Mouse (Mus musculus) embryonic facial prominence, embryonic 11.5 days (tissue): ENCODE data around the gene Fkbp9. TPM values are rescaled to one million over a fixed set of nuclear protein-coding genes. Genes with fewer than 3 reads are reported as not detected.
A peak's percentile ranks its signal among the peaks of the same experiment; 100 is the strongest.

ENCODE experiments used
- ATAC-seq: fragments of 200-750 bp; cut with Nextera tagmentation; replicated peaks from 2 replicates; pipeline ENCODE4 v1.8.0; 2017; ENCODE audit warnings: low read depth; ENCODE audit not compliant: insufficient number of reproducible peaks, low FRiP score, low TSS enrichment
- DNase-seq: peaks from one replicate; pipeline ENCODE4 v3.0.0-alpha.2; 2015; ENCODE audit warnings: low spot score
- H3K27ac ChIP-seq: fragments of 300-500 bp; sonication (generic); replicated peaks from 2 replicates; pipeline ENCODE4 v1.5.1; 2014; ENCODE audit warnings: mild to moderate bottlenecking, low read depth, low read length, control low read depth
- H3K27me3 ChIP-seq: fragments of 300-500 bp; sonication (generic); 2 replicates; pipeline ENCODE4 v1.6.1; 2014; ENCODE audit warnings: mild to moderate bottlenecking, low read length, moderate library complexity, mixed read lengths; ENCODE audit not compliant: control insufficient read depth, insufficient read depth
- H3K36me3 ChIP-seq: fragments of 300-500 bp; sonication (generic); replicated peaks from 2 replicates; pipeline ENCODE4 v1.6.1; 2014; ENCODE audit warnings: low read depth, mild to moderate bottlenecking, low read length, moderate library complexity, mixed read lengths; ENCODE audit not compliant: control insufficient read depth, insufficient read depth
- H3K4me1 ChIP-seq: fragments of 300-500 bp; sonication (generic); 2 replicates; pipeline ENCODE4 v1.6.1; 2014; ENCODE audit warnings: low read length, mixed read lengths; ENCODE audit not compliant: control insufficient read depth, insufficient read depth
- H3K4me2 ChIP-seq: fragments of 300-500 bp; sonication (generic); 2 replicates; pipeline ENCODE4 v1.6.1; 2014; ENCODE audit warnings: low read depth, mild to moderate bottlenecking, control low read depth, low read length, moderate library complexity
- H3K4me3 ChIP-seq: fragments of 300-500 bp; sonication (generic); 2 replicates; pipeline ENCODE4 v1.5.1; 2014; ENCODE audit warnings: low read depth, low read length, control low read depth
- H3K9ac ChIP-seq: fragments of 300-500 bp; sonication (generic); replicated peaks from 2 replicates; pipeline ENCODE4 v1.6.1; 2014; ENCODE audit warnings: mild to moderate bottlenecking, control low read depth, low read length
- H3K9me3 ChIP-seq: fragments of 300-500 bp; sonication (generic); replicated peaks from 2 replicates; pipeline ENCODE4 v1.6.1; 2016; ENCODE audit warnings: mild to moderate bottlenecking, low read length, inconsistent platforms, mixed read lengths; ENCODE audit not compliant: control insufficient read depth
- WGBS: fragments of 180-500 bp; shearing (Covaris S2); extraction: QIAGEN DNeasy Blood & Tissue Kit; methylation state at CpG from one replicate; pipeline ENCODE4 v1.1.7; 2014; 5-methylcytosine and 5-hydroxymethylcytosine counted together
- polyA plus RNA-seq: library from polyadenylated mRNA; unstranded; fragments of >200 nt; fragmentation: Nextera tagmentation; extraction: Ambion mirVana; gene quantifications from 2 replicates; pipeline ENCODE4 v1.2.1, GENCODE M21; 2014

The Fkbp9 gene
- polyA plus RNA-seq, 1 experiment from 2014 or later = 82.1 TPM

DNA sequence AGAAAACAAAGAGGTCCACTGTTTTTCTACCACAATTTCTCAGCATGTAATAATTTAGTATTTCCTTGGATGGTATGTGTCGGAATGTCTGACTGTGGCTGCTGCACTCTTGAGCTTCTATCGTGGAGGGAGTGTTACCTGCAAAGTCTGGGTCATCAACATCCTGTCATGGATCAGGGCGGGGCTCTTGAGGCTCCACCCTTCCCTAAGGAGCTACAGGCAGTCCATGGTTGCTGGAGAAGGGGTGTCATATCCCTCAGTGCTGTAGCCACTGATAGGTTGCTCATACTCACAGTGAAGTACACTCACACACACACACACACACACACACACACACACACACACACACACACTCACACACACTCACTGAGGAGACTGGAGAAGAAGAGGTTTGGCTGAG, 6.2 kb upstream of the Fkbp9 start:
- Histone ChIP-seq H3K9ac (no peak overlapping the region), H3K4me3 (no peak overlapping the region), H3K27me3 (no peaks in the 10 kb centered on the region), H3K27ac (no peak overlapping the region), H3K4me2 (no peak overlapping the region), H3K9me3 (no peaks in the 10 kb centered on the region), H3K4me1 (no peaks in the 10 kb centered on the region), H3K36me3 (no peaks in the 10 kb centered on the region)
- WGBS = 53% methylated on average over 3 of the region's 3 CpGs
- ATAC-seq = no peak
- no peak for DNase-seq

DNA sequence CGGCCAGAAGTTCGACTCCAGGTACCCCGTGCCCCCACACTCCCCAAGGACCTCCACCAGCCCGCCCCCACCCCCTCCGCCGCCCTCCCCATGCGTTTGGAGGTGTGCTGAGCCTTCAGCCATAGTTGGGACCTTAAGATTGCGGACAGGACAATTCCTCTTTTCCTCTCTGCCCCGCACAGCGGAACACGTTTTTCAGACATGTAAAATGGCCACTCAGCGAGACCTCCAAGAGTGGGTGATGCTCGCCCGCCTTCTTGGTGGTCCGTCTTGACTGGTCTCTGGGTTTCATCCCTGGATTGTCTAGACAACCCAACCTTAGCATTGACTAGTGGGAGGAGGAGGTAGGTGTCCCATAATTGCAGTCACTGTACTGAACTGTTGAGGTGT, 543 bp downstream of the Fkbp9 start:
- 1% methylated on average over 15 of the region's 15 CpGs for WGBS
- Histone ChIP-seq H3K9ac (peak overlapping the region; percentile 85), H3K27ac (peak overlapping the region; percentile 59), H3K4me1 (no peaks in the 10 kb centered on the region), H3K9me3 (no peaks in the 10 kb centered on the region), H3K36me3 (no peaks in the 10 kb centered on the region), H3K27me3 (no peaks in the 10 kb centered on the region), H3K4me3 (peak overlapping the region; percentile 62), H3K4me2 (peak overlapping the region; percentile 80)
- DNase-seq = peak; percentile 58
- ATAC-seq = peak; percentile 36; the same call in 1 of the 2 replicates

DNA sequence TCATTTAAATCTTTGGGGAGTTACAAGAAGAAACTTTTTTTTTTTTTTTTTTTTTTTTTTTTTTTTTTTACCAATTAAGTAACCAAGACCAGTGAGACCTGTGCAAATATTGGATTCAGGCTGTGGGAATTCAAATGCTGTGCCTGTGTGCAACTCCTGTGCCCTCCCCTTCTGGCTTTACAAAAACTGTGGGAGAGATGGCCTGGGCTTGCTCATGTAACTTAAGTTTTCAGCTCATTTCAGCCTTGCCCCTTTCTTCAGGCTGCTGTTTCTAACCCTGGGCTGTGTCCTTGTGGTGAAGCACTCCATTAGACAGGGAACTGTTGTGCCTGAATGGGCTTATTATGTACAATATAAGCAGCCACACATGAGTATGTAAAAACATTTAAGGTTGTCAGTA, 971 bp downstream of the Fkbp9 start:
- Histone ChIP-seq H3K36me3 (no peaks in the 10 kb centered on the region), H3K27ac (no peak overlapping the region), H3K4me3 (peak overlapping the region; percentile 62), H3K9me3 (no peaks in the 10 kb centered on the region), H3K4me2 (peak overlapping the region; percentile 80), H3K9ac (no peak overlapping the region), H3K27me3 (no peaks in the 10 kb centered on the region), H3K4me1 (no peaks in the 10 kb centered on the region)
- DNase-seq (peak; percentile 17), ATAC-seq (no peak)

DNA sequence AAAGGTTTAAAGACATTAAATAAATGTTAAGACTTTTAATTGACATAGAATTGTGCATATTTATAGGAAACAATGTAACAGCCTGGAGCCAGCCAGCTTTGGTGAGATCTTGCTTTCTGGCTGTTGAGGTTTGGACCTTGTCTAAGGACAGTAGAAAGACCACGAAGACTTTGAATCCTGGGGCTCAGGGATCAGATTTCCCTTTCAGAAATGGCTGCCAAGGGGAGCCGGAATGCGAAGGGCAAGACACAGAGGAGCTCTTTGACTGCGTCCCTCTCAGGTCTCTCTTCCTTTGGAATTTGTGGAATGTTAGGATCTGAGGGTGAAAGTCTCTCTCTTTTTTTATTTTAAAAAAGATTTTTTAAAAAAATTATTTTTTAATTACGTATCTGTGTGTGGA, 2.9 kb downstream of the Fkbp9 start:
- Histone ChIP-seq H3K9ac (no peak overlapping the region), H3K4me3 (no peak overlapping the region), H3K4me1 (no peaks in the 10 kb centered on the region), H3K4me2 (no peak overlapping the region), H3K9me3 (no peaks in the 10 kb centered on the region), H3K27ac (no peak overlapping the region), H3K36me3 (no peaks in the 10 kb centered on the region), H3K27me3 (no peaks in the 10 kb centered on the region)
- ATAC-seq = no peak
- peak; percentile 15 for DNase-seq
- 43% methylated on average over 5 of the region's 5 CpGs for WGBS

DNA sequence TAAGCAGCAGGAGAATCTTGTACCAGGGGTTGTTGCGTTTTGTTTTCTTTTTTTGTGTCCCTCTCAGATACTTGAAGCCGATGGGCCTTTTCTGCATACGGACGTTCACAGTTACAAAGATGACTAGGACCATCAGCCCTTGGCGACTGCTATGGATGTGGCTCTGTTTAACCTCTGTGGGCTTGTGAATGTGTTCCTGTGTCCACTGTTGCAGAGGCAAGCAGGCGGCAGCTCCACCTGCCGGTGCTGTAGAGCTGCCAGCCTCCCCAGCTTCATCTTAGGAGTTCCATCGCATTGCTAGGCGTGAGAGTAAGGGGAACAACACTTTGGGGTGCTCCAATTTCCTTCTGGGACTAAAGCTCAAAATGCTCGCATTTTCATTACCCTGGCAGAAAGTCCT, 3.7 kb downstream of the Fkbp9 start:
- 88% methylated on average over 10 of the region's 10 CpGs for WGBS
- Histone ChIP-seq H3K27ac (no peak overlapping the region), H3K9me3 (no peaks in the 10 kb centered on the region), H3K36me3 (no peaks in the 10 kb centered on the region), H3K4me3 (no peak overlapping the region), H3K4me1 (no peaks in the 10 kb centered on the region), H3K9ac (no peak overlapping the region), H3K4me2 (no peak overlapping the region), H3K27me3 (no peaks in the 10 kb centered on the region)
- no peak for ATAC-seq
- no peak for DNase-seq

DNA sequence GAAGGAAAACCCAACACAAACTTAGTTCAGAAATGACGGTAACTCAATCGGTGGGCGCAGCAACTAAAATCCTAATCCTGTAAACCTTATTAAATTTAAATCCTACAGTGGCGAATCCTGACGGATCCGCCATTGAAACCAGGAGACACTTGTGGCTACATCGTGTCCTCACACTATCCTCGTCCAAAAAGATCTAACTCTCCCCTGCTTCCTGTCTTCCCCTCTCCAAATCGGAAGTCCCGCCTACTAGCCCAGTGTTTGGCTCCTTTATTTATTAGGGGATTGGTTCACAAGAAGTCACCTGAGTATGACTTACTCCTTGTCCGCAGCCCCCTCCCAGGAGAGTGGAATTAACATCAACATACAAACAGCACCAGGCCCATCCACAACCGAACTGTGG, 5.3 kb downstream of the Fkbp9 start:
- DNase-seq (no peak), ATAC-seq (no peak)
- Histone ChIP-seq H3K27me3 (no peaks in the 10 kb centered on the region), H3K4me2 (no peak overlapping the region), H3K9ac (no peak overlapping the region), H3K36me3 (no peaks in the 10 kb centered on the region), H3K9me3 (no peaks in the 10 kb centered on the region), H3K27ac (no peak overlapping the region), H3K4me1 (no peaks in the 10 kb centered on the region), H3K4me3 (no peak overlapping the region)
- WGBS = 92% methylated on average over 12 of the region's 12 CpGs

DNA sequence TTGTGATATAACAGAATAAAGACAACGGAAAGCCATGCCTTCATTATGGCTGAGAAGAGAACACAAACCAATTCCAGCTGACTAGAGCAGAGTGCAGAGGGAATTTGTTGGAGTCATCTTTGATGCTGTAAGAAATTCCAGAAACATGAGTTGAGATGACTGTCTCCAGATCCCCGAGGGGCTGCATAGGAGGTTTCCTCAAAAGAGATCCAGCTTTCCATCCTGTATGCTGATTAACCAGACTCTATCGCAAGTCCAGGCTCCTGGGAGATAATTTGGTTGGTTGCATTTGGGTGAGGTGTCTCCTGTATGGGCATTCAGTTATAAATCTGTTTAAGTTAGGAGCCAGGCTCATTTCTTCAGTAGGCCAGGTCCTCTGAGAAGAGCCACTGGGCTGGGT, 5.8 kb downstream of the Fkbp9 start:
- no peak for ATAC-seq
- no peak for DNase-seq
- Histone ChIP-seq H3K4me1 (no peaks in the 10 kb centered on the region), H3K27ac (no peak overlapping the region), H3K36me3 (no peaks in the 10 kb centered on the region), H3K4me2 (no peak overlapping the region), H3K9ac (no peak overlapping the region), H3K4me3 (no peak overlapping the region), H3K9me3 (no peaks in the 10 kb centered on the region), H3K27me3 (no peaks in the 10 kb centered on the region)
- WGBS = 87% methylated on average over 3 of the region's 3 CpGs

DNA sequence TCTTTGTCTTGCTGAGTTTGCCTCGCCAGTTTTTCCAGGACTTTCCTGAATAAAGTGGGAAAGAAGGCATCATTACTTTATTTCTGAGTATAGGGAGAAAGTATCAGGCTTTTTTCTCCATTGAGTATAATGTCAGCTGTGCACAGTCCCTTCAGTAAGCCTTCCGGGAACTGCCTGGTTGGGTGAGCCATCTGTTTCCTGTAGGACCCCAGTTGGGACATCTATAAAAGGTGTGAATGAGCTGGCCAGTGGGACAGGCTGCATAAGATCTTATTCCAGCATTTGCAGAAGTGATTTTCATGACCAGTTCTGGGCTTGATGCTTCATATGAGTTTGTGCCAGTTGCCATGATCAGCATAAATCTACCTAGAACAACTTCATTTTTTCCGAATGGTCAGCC, 11.4 kb downstream of the Fkbp9 start:
- WGBS = 85% methylated on average over 3 of the region's 3 CpGs

More for the DNA sequence above, 11.4 kb downstream of the Fkbp9 start:
- Histone ChIP-seq H3K9me3 (no peaks in the 10 kb centered on the region), H3K27me3 (no peaks in the 10 kb centered on the region), H3K9ac (no peak overlapping the region), H3K4me2 (no peak overlapping the region), H3K27ac (no peak overlapping the region), H3K4me1 (no peaks in the 10 kb centered on the region), H3K4me3 (no peak overlapping the region), H3K36me3 (no peaks in the 10 kb centered on the region)
- DNase-seq (no peak), ATAC-seq (no peak)
